Mouse (Mus musculus) E14TG2a.4 (cell line): Measurements from ENCODE around the gene Lpin2.

Experiments used
- H3K27me3 ChIP-seq: 2 replicates; pipeline ENCODE4 v1.6.1; 2014; ENCODE audit warnings: low read length, control low read depth; ENCODE audit not compliant: insufficient read depth
- H3K36me3 ChIP-seq: 2 replicates; pipeline ENCODE4 v1.6.1; 2014; ENCODE audit warnings: low read length, control low read depth; ENCODE audit not compliant: insufficient read depth
- H3K4me1 ChIP-seq: replicated peaks from 2 replicates; pipeline ENCODE4 v1.6.1; 2014; ENCODE audit warnings: low read depth, low read length, control low read depth
- H3K4me3 ChIP-seq: replicated peaks from 2 replicates; pipeline ENCODE4 v1.5.1; 2014; ENCODE audit warnings: mild to moderate bottlenecking, low read length
- H3K9me3 ChIP-seq: 2 replicates; pipeline ENCODE4 v1.6.1; 2014; ENCODE audit warnings: low read length, control low read depth
- CTCF ChIP-seq: conservative IDR thresholded peaks from 2 replicates; pipeline ENCODE4 v1.5.1; 2014; ENCODE audit warnings: low read length
- NANOG ChIP-seq: IDR thresholded peaks from 2 replicates; pipeline ENCODE4 v1.6.1; 2014; ENCODE audit warnings: borderline replicate concordance, low read length, mixed read lengths
- POU5F1 ChIP-seq: IDR thresholded peaks from 2 replicates; pipeline ENCODE4 v1.6.1; 2014; ENCODE audit warnings: low read length, borderline replicate concordance

Gene Lpin2

GRCm38 (mm10) chr17:71284890-71285289 lies 102.5 kb downstream of the Lpin2 start:
- no peak overlapping the region for H3K4me3 ChIP-seq
- TF ChIP-seq POU5F1: no peak
- H3K27me3 ChIP-seq: no peaks in the 10 kb centered on the region
- no peaks in the 10 kb centered on the region for H3K36me3 ChIP-seq
- no peaks in the 10 kb centered on the region for H3K4me1 ChIP-seq
- no peaks in the 10 kb centered on the region for H3K9me3 ChIP-seq

- Histone ChIP-seq H3K9me3 (no peaks in the 10 kb centered on the region), H3K4me3 (no peak overlapping the region), H3K4me1 (no peaks in the 10 kb centered on the region), H3K36me3 (no peaks in the 10 kb centered on the region), H3K27me3 (no peaks in the 10 kb centered on the region)
- no peak for TF ChIP-seq POU5F1
- TF ChIP-seq NANOG: no peak
- no peak for TF ChIP-seq CTCF
Measured at GRCm38 (mm10) chr17:71285929-71286328, 103.6 kb downstream of the Lpin2 start.

GRCm38 (mm10) chr17:71287586-71287985 lies 105.2 kb downstream of the Lpin2 start:
- Histone ChIP-seq H3K36me3 (no peaks in the 10 kb centered on the region), H3K4me1 (no peaks in the 10 kb centered on the region), H3K9me3 (no peaks in the 10 kb centered on the region), H3K4me3 (no peak overlapping the region), H3K27me3 (no peaks in the 10 kb centered on the region)
- TF ChIP-seq POU5F1: no peak
- TF ChIP-seq CTCF: no peak
- no peak for TF ChIP-seq NANOG

DNA sequence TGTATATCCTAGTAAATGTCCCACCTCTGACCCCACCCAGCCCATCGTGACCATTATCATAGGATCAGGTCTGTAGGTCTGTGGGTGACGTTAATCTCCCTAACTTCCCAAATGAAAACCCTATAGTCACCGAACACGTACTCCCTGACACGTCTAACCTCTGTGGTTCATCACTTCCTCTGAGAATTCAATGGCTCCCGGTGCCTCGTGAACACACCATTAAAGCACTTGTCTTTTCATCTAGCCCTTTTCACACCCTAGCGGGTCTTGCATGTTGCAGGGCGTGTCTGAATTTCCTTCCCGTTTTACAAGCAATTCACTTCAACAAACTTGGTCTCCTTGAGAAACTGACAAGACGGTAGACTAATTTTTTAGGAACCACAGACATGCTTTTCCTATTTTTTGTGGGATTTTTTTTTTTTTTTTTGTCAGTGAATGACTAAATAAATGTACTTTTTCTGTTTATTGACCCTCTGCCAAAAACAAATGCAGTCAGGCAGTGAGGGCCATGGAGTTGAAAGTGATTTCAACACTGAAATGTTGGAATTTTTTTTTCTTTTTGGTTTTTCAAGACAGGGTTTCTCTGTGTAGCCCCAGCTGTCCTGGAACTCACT lies 105.9 kb downstream of the Lpin2 start:
- H3K4me1 ChIP-seq: no peaks in the 10 kb centered on the region
- H3K36me3 ChIP-seq: no peaks in the 10 kb centered on the region
- no peak for TF ChIP-seq CTCF
- TF ChIP-seq POU5F1: no peak
- TF ChIP-seq NANOG: no peak
- H3K9me3 ChIP-seq: no peaks in the 10 kb centered on the region
- no peaks in the 10 kb centered on the region for H3K27me3 ChIP-seq
- H3K4me3 ChIP-seq: no peak overlapping the region

DNA sequence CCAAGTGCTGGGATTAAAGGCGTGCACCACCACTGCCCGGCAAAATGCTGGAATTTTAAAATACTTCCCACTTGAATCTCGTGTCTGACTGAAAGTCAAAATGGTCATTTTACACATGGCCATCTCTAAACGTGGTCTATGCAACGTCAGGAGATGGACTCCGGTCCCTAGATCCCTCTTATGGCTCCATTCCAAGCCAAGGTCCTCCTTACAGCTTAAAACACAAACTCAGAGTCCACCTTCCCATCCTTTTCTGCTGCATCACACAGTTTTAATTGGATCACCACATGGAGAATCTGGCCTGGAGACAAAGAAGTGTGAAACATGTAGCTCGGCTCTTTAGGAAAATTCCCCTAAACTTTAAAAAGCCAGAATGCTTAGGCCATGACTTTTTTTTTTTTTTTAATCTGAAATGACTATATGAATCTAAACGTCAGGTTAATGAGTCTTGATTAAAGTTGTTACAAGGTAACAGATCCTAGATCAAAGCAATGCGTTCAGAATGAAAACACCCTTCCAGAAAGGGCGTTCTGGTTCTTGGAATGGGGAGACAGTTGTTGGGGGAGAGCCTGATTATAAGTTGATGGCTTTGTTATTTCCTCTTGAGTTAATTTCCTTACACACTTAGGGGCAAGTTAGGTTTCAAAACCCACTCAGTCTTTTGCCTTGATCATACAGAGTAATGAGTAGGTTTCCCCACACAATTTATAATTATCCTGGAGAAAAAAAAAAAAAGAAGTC lies 106.6 kb downstream of the Lpin2 start:
- Histone ChIP-seq H3K36me3 (no peaks in the 10 kb centered on the region), H3K4me3 (no peak overlapping the region), H3K9me3 (no peaks in the 10 kb centered on the region), H3K4me1 (no peaks in the 10 kb centered on the region), H3K27me3 (no peaks in the 10 kb centered on the region)
- no peak for TF ChIP-seq CTCF
- no peak for TF ChIP-seq POU5F1
- TF ChIP-seq NANOG: no peak

DNA sequence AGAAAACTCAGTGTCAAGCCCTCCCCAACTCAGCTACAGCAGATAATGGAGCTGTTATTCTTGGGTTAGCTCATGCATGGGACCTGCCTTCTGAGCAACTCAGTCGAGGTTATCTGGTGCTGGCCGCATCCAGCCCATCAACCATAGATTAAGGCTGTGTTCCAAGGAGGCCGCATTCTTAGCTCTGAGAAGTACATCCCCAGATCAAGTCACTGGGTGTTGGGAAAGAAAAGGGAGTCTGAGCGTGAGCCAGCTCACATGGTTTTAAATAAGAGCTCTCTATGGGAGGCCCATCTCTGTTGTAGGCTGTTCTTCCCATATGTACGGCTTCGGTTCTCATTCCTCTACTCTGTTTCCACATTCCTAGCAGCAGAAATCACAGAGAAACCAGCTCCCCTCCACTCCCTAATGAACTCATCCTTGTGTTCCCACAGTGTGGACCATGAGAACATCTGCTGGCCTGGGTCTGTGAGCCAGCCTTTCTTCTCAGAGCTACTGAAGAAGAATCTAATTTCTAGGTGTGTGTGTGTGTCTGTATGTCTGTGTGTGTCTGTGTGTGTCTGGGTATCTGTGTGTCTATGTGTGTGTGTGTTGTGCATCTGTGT lies 107.3 kb downstream of the Lpin2 start:
- no peaks in the 10 kb centered on the region for H3K36me3 ChIP-seq
- H3K4me1 ChIP-seq: no peaks in the 10 kb centered on the region
- TF ChIP-seq POU5F1: no peak
- no peak for TF ChIP-seq NANOG
- no peak for TF ChIP-seq CTCF
- no peaks in the 10 kb centered on the region for H3K27me3 ChIP-seq
- no peaks in the 10 kb centered on the region for H3K9me3 ChIP-seq
- no peak overlapping the region for H3K4me3 ChIP-seq

- no peak for TF ChIP-seq CTCF
- TF ChIP-seq NANOG: no peak
- TF ChIP-seq POU5F1: no peak
- Histone ChIP-seq H3K4me3 (no peak overlapping the region), H3K36me3 (no peaks in the 10 kb centered on the region), H3K9me3 (no peaks in the 10 kb centered on the region), H3K4me1 (no peaks in the 10 kb centered on the region), H3K27me3 (no peaks in the 10 kb centered on the region)
Measured at GRCm38 (mm10) chr17:71290486-71291410, 108.4 kb downstream of the Lpin2 start.

GRCm38 (mm10) chr17:71291897-71292420 lies 109.6 kb downstream of the Lpin2 start:
- TF ChIP-seq NANOG (no peak), POU5F1 (no peak), CTCF (no peak)

More at GRCm38 (mm10) chr17:71291897-71292420, 109.6 kb downstream of the Lpin2 start:
- H3K4me1 ChIP-seq: no peaks in the 10 kb centered on the region
- no peak overlapping the region for H3K4me3 ChIP-seq
- H3K36me3 ChIP-seq: no peaks in the 10 kb centered on the region
- no peaks in the 10 kb centered on the region for H3K9me3 ChIP-seq
- no peaks in the 10 kb centered on the region for H3K27me3 ChIP-seq
